Mouse (Mus musculus) forebrain, embryonic 11.5 days (tissue): ENCODE data around the gene Aox3. TPM values are rescaled to one million over a fixed set of nuclear protein-coding genes. Genes with fewer than 3 reads are reported as not detected.

ENCODE experiments used
- ATAC-seq: fragments of 200-750 bp; cut with Nextera tagmentation; replicated peaks from 2 replicates; pipeline ENCODE4 v1.8.0; 2017; ENCODE audit warnings: moderate TSS enrichment; ENCODE audit not compliant: low FRiP score
- DNase-seq: peaks from one replicate; pipeline ENCODE4 v3.0.0-alpha.2; 2017; ENCODE audit warnings: low spot score
- H3K27ac ChIP-seq: fragments of 300-500 bp; sonication (generic); 2 replicates; pipeline ENCODE4 v1.5.1; 2014; ENCODE audit warnings: low read depth, low read length
- H3K27me3 ChIP-seq: fragments of 300-500 bp; sonication (generic); 2 replicates; pipeline ENCODE4 v1.6.1; 2014; ENCODE audit warnings: mild to moderate bottlenecking, low read length, mixed read lengths; ENCODE audit not compliant: control insufficient read depth, insufficient read depth
- H3K36me3 ChIP-seq: fragments of 300-500 bp; sonication (generic); 2 replicates; pipeline ENCODE4 v1.6.1; 2014; ENCODE audit warnings: mild to moderate bottlenecking, low read length, moderate library complexity, mixed read lengths; ENCODE audit not compliant: control insufficient read depth, insufficient read depth
- H3K4me1 ChIP-seq: fragments of 300-500 bp; sonication (generic); replicated peaks from 2 replicates; pipeline ENCODE4 v1.6.1; 2014; ENCODE audit warnings: low read length, mixed read lengths; ENCODE audit not compliant: control insufficient read depth, insufficient read depth
- H3K4me2 ChIP-seq: fragments of 300-500 bp; sonication (generic); 2 replicates; pipeline ENCODE4 v1.6.1; 2014; ENCODE audit warnings: low read depth, mild to moderate bottlenecking, low read length, moderate library complexity, mixed read lengths; ENCODE audit not compliant: severe bottlenecking
- H3K4me3 ChIP-seq: fragments of 300-500 bp; sonication (generic); 2 replicates; pipeline ENCODE4 v1.5.1; 2014; ENCODE audit warnings: low read depth, low read length
- H3K9ac ChIP-seq: fragments of 300-500 bp; sonication (generic); 2 replicates; pipeline ENCODE4 v1.6.1; 2014; ENCODE audit warnings: low read length
- H3K9me3 ChIP-seq: fragments of 300-500 bp; sonication (generic); 2 replicates; pipeline ENCODE4 v1.6.1; 2016; ENCODE audit warnings: low read length, mixed read lengths; ENCODE audit not compliant: control insufficient read depth
- WGBS: fragments of 180-500 bp; shearing (Covaris S2); extraction: QIAGEN DNeasy Blood & Tissue Kit; methylation state at CpG from one replicate; pipeline ENCODE4 v1.1.7; 2014; 5-methylcytosine and 5-hydroxymethylcytosine counted together
- polyA plus RNA-seq: library from polyadenylated mRNA; unstranded; fragments of >200 nt; fragmentation: Nextera tagmentation; extraction: Ambion mirVana; gene quantifications from 2 replicates; pipeline ENCODE4 v1.2.1, GENCODE M21; 2014

The Aox3 gene
- polyA plus RNA-seq, 1 experiment from 2014 or later = 0.09 TPM

GRCm38 (mm10) chr1:58195541-58195940, 82.6 kb downstream of the Aox3 start:
- Histone ChIP-seq H3K9me3 (no peaks in the 10 kb centered on the region), H3K9ac (no peak overlapping the region), H3K27me3 (no peaks in the 10 kb centered on the region), H3K4me3 (no peak overlapping the region), H3K27ac (no peak overlapping the region), H3K4me1 (no peaks in the 10 kb centered on the region), H3K4me2 (no peak overlapping the region), H3K36me3 (no peaks in the 10 kb centered on the region)
- no peak for DNase-seq
- WGBS = 11% methylated on average over 10 of the region's 10 CpGs
- no peak for ATAC-seq

GRCm38 (mm10) chr1:58197023-58197422, 84.1 kb downstream of the Aox3 start:
- Histone ChIP-seq H3K4me1 (no peaks in the 10 kb centered on the region), H3K27me3 (no peaks in the 10 kb centered on the region), H3K4me3 (no peak overlapping the region), H3K36me3 (no peaks in the 10 kb centered on the region), H3K27ac (no peak overlapping the region), H3K4me2 (no peak overlapping the region), H3K9ac (no peak overlapping the region), H3K9me3 (no peaks in the 10 kb centered on the region)
- WGBS = 86% methylated on average over 9 of the region's 9 CpGs
- DNase-seq (no peak), ATAC-seq (no peak)

GRCm38 (mm10) chr1:58198386-58198785, 85.5 kb downstream of the Aox3 start:
- no peak for ATAC-seq
- no peak overlapping the region for H3K9ac ChIP-seq
- H3K27ac ChIP-seq = no peak overlapping the region
- DNase-seq = no peak
- H3K9me3 ChIP-seq = no peaks in the 10 kb centered on the region
- H3K27me3 ChIP-seq = no peaks in the 10 kb centered on the region
- H3K36me3 ChIP-seq = no peaks in the 10 kb centered on the region
- 83% methylated on average over 4 of the region's 4 CpGs for WGBS
- no peaks in the 10 kb centered on the region for H3K4me1 ChIP-seq
- H3K4me2 ChIP-seq = no peak overlapping the region
- no peak overlapping the region for H3K4me3 ChIP-seq

GRCm38 (mm10) chr1:58210203-58210602, 97.3 kb downstream of the Aox3 start, which contains the start of gene Aox4:
Gene Aox4 (plus strand): TSS chr1:58210397.
- Histone ChIP-seq H3K4me1 (no peaks in the 10 kb centered on the region), H3K4me3 (no peak within 1 kb of the TSS), H3K27me3 (no peaks in the 10 kb centered on the region), H3K9me3 (no peaks in the 10 kb centered on the region), H3K27ac (no peak within 1 kb of the TSS), H3K9ac (no peak within 1 kb of the TSS), H3K36me3 (no peaks in the 10 kb centered on the region), H3K4me2 (no peak within 1 kb of the TSS)
- ATAC-seq = no peak
- WGBS = 86% methylated on average over 17 of the region's 17 CpGs
- DNase-seq = no peak

- Histone ChIP-seq H3K4me3 (no peak overlapping the region), H3K4me2 (no peak overlapping the region), H3K9ac (no peak overlapping the region), H3K4me1 (no peaks in the 10 kb centered on the region), H3K36me3 (no peaks in the 10 kb centered on the region), H3K27ac (no peak overlapping the region), H3K27me3 (no peaks in the 10 kb centered on the region), H3K9me3 (no peaks in the 10 kb centered on the region)
- DNase-seq (no peak), ATAC-seq (no peak)
- WGBS = 90% methylated on average over 7 of the region's 7 CpGs
Observed at GRCm38 (mm10) chr1:58212805-58213204, 99.9 kb downstream of the Aox3 start.

GRCm38 (mm10) chr1:58213838-58214237, 100.9 kb downstream of the Aox3 start:
- DNase-seq = no peak

GRCm38 (mm10) chr1:58215353-58215752, 102.4 kb downstream of the Aox3 start:
- Histone ChIP-seq H3K4me2 (no peak overlapping the region), H3K9me3 (no peaks in the 10 kb centered on the region), H3K36me3 (no peaks in the 10 kb centered on the region), H3K9ac (no peak overlapping the region), H3K4me1 (no peaks in the 10 kb centered on the region), H3K27ac (no peak overlapping the region), H3K4me3 (no peak overlapping the region), H3K27me3 (no peaks in the 10 kb centered on the region)
- ATAC-seq (no peak), DNase-seq (no peak)
- 95% methylated on average over 4 of the region's 4 CpGs for WGBS

More at GRCm38 (mm10) chr1:58213838-58214237, 100.9 kb downstream of the Aox3 start:
- Histone ChIP-seq H3K9ac (no peak overlapping the region), H3K27ac (no peak overlapping the region), H3K9me3 (no peaks in the 10 kb centered on the region), H3K4me2 (no peak overlapping the region), H3K36me3 (no peaks in the 10 kb centered on the region), H3K4me3 (no peak overlapping the region), H3K4me1 (no peaks in the 10 kb centered on the region), H3K27me3 (no peaks in the 10 kb centered on the region)
- 88% methylated on average over 5 of the region's 5 CpGs for WGBS
- ATAC-seq = no peak

GRCm38 (mm10) chr1:58215956-58216532, 103.1 kb downstream of the Aox3 start:
- Histone ChIP-seq H3K36me3 (no peaks in the 10 kb centered on the region), H3K4me2 (no peak overlapping the region), H3K9ac (no peak overlapping the region), H3K9me3 (no peaks in the 10 kb centered on the region), H3K4me1 (no peaks in the 10 kb centered on the region), H3K27me3 (no peaks in the 10 kb centered on the region), H3K27ac (no peak overlapping the region), H3K4me3 (no peak overlapping the region)
- DNase-seq = no peak
- WGBS = 86% methylated on average over 7 of the region's 7 CpGs
- ATAC-seq = no peak

GRCm38 (mm10) chr1:58221070-58221469, 108.1 kb downstream of the Aox3 start:
- ATAC-seq = no peak
- no peak overlapping the region for H3K27ac ChIP-seq
- no peaks in the 10 kb centered on the region for H3K9me3 ChIP-seq
- no peaks in the 10 kb centered on the region for H3K27me3 ChIP-seq
- no peak overlapping the region for H3K4me2 ChIP-seq
- H3K4me3 ChIP-seq = no peak overlapping the region
- H3K36me3 ChIP-seq = no peaks in the 10 kb centered on the region
- no peaks in the 10 kb centered on the region for H3K4me1 ChIP-seq
- H3K9ac ChIP-seq = no peak overlapping the region
- no peak for DNase-seq
- WGBS = 73% methylated on average over 6 of the region's 6 CpGs
